Mouse (Mus musculus) lung, adult 18-20 months (tissue): Measurements from ENCODE around the gene Efcab14.

ENCODE experiments used
- DNase-seq, 2 experiments: peaks; one replicate each; pipeline ENCODE4 v3.0.0; 2022; ENCODE audit warnings: mixed read lengths in 2 of 2

The Efcab14 gene

GRCm38 (mm10) chr4:115780269-115780668, 42.7 kb downstream of the Efcab14 start:
- no peak for DNase-seq

- DNase-seq, result no peak
Observed at GRCm38 (mm10) chr4:115780918-115781317, 43.4 kb downstream of the Efcab14 start, which contains the start of gene Tex38. Gene Tex38 (minus strand): TSS chr4:115781018.

- DNase-seq, result no peak
Observed at GRCm38 (mm10) chr4:115782026-115782805, 44.7 kb downstream of the Efcab14 start.

DNA sequence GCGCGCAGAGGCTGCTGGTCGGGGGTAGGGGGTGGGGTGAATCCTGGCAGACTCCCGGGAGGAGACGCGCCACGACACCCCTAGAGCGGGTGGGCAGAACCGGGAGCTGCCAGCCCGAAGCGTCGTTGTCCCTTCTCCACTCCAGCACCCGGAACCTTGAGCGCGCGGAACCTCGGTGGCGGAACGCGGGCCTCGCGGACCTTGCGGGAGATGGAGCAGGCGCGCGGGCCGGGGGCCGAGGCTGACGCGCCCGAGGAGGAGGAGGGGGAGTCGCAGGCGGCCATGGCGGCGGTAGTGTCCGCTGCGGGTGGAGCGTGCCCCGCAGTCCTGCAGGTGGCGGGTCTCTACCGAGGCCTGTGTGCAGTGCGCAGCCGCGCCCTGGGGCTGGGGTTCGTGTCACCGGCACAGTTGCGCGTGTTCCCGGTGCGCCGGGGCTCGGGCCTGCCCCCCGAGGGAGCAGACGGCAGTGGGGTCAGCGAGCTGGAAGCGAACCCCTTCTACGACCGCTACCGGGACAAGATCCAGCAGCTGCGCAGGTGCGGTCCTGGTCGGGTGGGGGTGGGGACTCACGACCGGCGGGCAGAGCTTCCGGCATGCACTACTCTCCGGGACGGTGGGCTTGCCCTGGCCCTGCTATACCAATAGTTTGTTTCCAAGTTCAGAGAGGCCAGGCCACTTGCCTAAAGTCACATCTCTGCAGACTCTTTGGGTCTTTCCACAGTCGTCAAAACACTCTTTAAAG, 47.4 kb downstream of the Efcab14 start, which contains the start of gene Atpaf1:
Gene Atpaf1 (plus strand): TSS at position 44 of the 742 bp plus-strand sequence.
- peak; percentile 68 for DNase-seq

GRCm38 (mm10) chr4:115785511-115786034, 48.0 kb downstream of the Efcab14 start:
- no peak for DNase-seq

GRCm38 (mm10) chr4:115790864-115791263, 53.3 kb downstream of the Efcab14 start:
- DNase-seq, result no peak

- DNase-seq, result no peak
Observed at GRCm38 (mm10) chr4:115795360-115795759, 57.8 kb downstream of the Efcab14 start.

DNA sequence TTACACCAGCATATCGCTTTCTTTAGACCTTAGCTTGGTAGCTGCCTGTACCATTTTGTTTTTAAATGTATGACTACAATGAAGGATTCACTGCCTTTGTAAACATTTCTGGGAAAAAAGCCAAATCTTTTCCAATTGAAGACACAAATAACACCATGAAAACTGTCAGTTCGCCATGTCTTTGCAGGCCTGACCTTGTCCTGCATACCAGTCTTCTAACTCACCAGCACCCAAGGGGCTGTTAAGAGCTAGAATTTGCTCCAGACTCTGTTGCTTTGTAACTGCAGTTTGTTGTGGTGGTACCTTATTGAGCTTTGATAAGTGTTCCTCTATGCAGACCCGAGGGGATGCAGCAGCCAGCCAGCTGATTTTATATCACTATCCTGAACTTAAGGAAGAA, 62.4 kb downstream of the Efcab14 start:
- DNase-seq, result no peak

DNA sequence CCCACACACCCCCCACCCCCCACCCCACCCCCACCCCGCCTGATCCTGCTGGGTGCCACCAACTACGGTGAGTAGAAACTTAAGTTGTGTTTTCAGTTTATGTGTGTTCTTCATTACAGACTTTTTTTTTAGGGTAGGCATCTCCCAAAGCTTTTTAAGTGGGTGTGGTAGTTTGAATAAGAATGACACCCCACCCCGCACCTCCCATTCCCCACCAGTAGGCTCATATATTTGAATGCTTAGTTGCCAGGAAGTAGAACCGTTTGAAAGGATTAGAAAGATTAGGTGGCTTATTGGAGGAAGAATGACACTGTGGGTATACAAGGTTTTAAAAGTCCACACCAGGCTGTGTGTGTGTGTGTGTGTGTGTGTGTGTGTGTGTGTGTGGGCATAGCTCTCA, 74.8 kb downstream of the Efcab14 start:
- DNase-seq, result no peak

DNA sequence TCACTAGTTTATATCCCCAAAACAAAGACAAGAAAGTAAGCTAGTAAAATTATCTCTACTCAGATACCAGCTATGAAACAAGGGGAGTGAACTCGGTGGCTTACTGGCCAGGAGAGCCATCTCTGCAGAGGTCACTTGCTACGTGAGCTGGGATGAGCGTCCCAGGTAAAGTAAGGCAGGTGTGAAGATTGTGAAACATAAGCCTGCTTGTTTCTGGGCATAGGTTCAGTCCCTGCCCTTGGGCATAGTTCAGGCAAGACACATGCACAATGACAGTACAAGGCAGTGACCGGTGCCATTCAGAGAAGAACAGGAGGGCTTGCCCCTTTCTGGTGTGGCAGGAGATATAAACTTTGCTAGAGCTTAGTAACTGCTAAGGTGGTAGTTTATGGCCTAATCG, 78.1 kb downstream of the Efcab14 start:
- DNase-seq, result no peak

- no peak for DNase-seq
Observed at GRCm38 (mm10) chr4:115820199-115820598, 82.7 kb downstream of the Efcab14 start.

DNA sequence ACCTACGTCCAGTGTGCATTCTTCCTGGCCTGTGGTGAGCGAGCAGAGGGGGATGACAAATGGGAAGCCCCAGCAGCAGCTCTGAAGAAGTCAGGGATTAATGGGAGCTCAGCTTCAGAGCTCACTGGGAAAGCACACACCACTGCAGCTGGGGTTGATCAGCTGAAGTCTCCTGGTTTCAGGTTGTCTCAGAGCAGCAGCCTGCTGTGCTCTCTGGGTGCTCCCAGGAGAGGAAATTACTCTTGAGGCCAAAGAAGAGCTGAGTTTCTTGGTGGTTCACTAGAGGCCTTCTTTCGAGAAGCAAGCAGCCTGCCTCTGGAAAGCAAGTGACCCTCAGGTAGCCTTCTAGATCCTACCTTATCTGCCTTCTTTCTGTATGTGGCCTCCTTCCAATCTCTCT, 83.4 kb downstream of the Efcab14 start:
- no peak for DNase-seq

- no peak for DNase-seq
Observed at GRCm38 (mm10) chr4:115821431-115821830, 83.9 kb downstream of the Efcab14 start.

GRCm38 (mm10) chr4:115821928-115822327, 84.4 kb downstream of the Efcab14 start:
- DNase-seq, result peak; percentile 54 to 72

- DNase-seq, result peak; percentile 27 to 53
Observed at GRCm38 (mm10) chr4:115824178-115824577, 86.6 kb downstream of the Efcab14 start.

GRCm38 (mm10) chr4:115825271-115825670, 87.7 kb downstream of the Efcab14 start:
- no peak for DNase-seq
